Mouse (Mus musculus) myocyte (in vitro differentiated cells): ENCODE measurements around the gene Zfp618. TPM values are rescaled to one million over a fixed set of nuclear protein-coding genes. Genes with fewer than 3 reads are reported as not detected.

Experiments used
- H3K27me3 ChIP-seq: one replicate; pipeline ENCODE4 v1.6.1; 2011; ENCODE audit not compliant: control insufficient read depth, insufficient read depth, insufficient read length
- H3K36me3 ChIP-seq: one replicate; pipeline ENCODE4 v1.6.1; 2011; ENCODE audit not compliant: control insufficient read depth, insufficient read depth
- H3K4me2 ChIP-seq: one replicate; pipeline ENCODE4 v1.6.1; 2011; ENCODE audit warnings: low read depth, control low read depth
- H3K4me3 ChIP-seq: one replicate; pipeline ENCODE4 v1.5.1; 2011; ENCODE audit warnings: mild to moderate bottlenecking, control low read depth, moderate library complexity
- H3K79me2 ChIP-seq: one replicate; pipeline ENCODE4 v1.6.1; 2011; ENCODE audit not compliant: control insufficient read depth, insufficient read depth
- H3ac ChIP-seq: one replicate; pipeline ENCODE4 v1.6.1; 2011; ENCODE audit not compliant: control insufficient read depth, insufficient read length
- CEBPB ChIP-seq: IDR thresholded peaks from 2 replicates; pipeline ENCODE4 v1.6.1; 2011; ENCODE audit warnings: mild to moderate bottlenecking, moderate library complexity; ENCODE audit not compliant: poor library complexity, insufficient read depth, severe bottlenecking
- E2F4 ChIP-seq: IDR thresholded peaks from one replicate; pipeline ENCODE4 v1.6.1; 2011; ENCODE audit warnings: mild to moderate bottlenecking, control low read depth, moderate library complexity; ENCODE audit not compliant: insufficient read depth
- MAX ChIP-seq: IDR thresholded peaks from one replicate; pipeline ENCODE4 v1.6.1; 2011; ENCODE audit warnings: low read depth, mild to moderate bottlenecking, control low read depth
- MYOD1 ChIP-seq, 3 experiments: IDR thresholded peaks; one replicate each; pipeline ENCODE4 v1.6.1; 2011; ENCODE audit warnings: control low read depth in 2 of 3, low read depth in 2 of 3, mild to moderate bottlenecking in 2 of 3, moderate library complexity in 1 of 3; ENCODE audit not compliant: insufficient read length in 2 of 3, control insufficient read depth in 1 of 3
- MYOG ChIP-seq, 3 experiments: IDR thresholded peaks; one replicate each; pipeline ENCODE4 v1.6.1; 2011; ENCODE audit warnings: control low read depth in 2 of 3, low read depth in 2 of 3, mild to moderate bottlenecking in 2 of 3; ENCODE audit not compliant: insufficient read length in 2 of 3, control insufficient read depth in 1 of 3, insufficient read depth in 1 of 3
- POLR2A ChIP-seq: IDR thresholded peaks from one replicate; pipeline ENCODE4 v1.6.1; 2011; ENCODE audit warnings: low read depth, mild to moderate bottlenecking, control low read depth, moderate library complexity; ENCODE audit not compliant: insufficient read length
- POLR2AphosphoS2 ChIP-seq: IDR thresholded peaks from one replicate; pipeline ENCODE4 v1.6.1; 2011; ENCODE audit warnings: low read depth, control low read depth; ENCODE audit not compliant: insufficient read length
- REST ChIP-seq: IDR thresholded peaks from one replicate; pipeline ENCODE4 v1.6.1; 2011; ENCODE audit warnings: mild to moderate bottlenecking, control low read depth, moderate library complexity; ENCODE audit not compliant: insufficient read depth, insufficient read length
- SRF ChIP-seq: IDR thresholded peaks from one replicate; pipeline ENCODE4 v1.6.1; 2011; ENCODE audit warnings: low read depth; ENCODE audit not compliant: control insufficient read depth, insufficient read length
- TCF12 ChIP-seq: IDR thresholded peaks from one replicate; pipeline ENCODE4 v1.6.1; 2011; ENCODE audit warnings: mild to moderate bottlenecking, control low read depth; ENCODE audit not compliant: poor library complexity, insufficient read depth, severe bottlenecking
- TCF3 ChIP-seq: IDR thresholded peaks from one replicate; pipeline ENCODE4 v1.6.1; 2011; ENCODE audit warnings: low read depth, control low read depth; ENCODE audit not compliant: insufficient read length
- USF1 ChIP-seq: IDR thresholded peaks from one replicate; pipeline ENCODE4 v1.6.1; 2011; ENCODE audit warnings: low read depth, mild to moderate bottlenecking, control low read depth, moderate library complexity
- polyA plus RNA-seq: library from polyadenylated mRNA; unstranded; fragments of >200 nt; fragmentation: generic; extraction: Trizol; gene quantifications from one replicate; pipeline ENCODE4 v1.2.1, GENCODE M21; 2012; ENCODE audit warnings: missing spikeins

Zfp618 gene
- polyA plus RNA-seq, 1 experiment, result not detected

DNA sequence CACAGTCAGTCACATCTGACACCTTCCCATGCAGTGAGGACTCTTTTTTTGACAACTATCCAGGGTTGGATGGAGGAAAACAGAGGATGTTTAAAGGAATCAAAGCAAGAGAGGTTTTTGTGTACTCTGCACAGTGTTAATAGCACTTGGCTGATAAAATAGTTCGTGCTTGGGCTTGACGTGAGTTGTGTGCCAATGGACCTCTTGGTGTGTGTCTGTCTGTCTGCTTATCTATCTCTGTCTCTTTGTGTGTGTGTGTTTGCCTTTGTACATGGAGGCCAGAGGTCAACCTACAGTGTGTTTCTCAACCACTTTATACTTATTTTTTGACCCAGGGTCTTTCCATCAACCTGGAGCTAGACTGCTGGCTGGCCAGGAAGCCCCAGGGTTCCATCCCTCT is 27.8 kb downstream of the Zfp618 start:
- Histone ChIP-seq H3ac (no peak overlapping the region), H3K79me2 (no peaks in the 10 kb centered on the region)

GRCm38 (mm10) chr4:62997606-62998005 is 32.2 kb downstream of the Zfp618 start:
- Histone ChIP-seq H3K79me2 (no peaks in the 10 kb centered on the region), H3K36me3 (no peaks in the 10 kb centered on the region), H3ac (no peak overlapping the region), H3K4me2 (no peak overlapping the region), H3K4me3 (no peak overlapping the region), H3K27me3 (peaks cover 10% of the 10 kb centered on the region)
- TF ChIP-seq MAX, result no peak
- no peak for TF ChIP-seq MYOG (IDR thresholded peaks at IDR 0.05; ENCODE audit: control insufficient read depth in 1 of 3, insufficient read depth in 1 of 3, insufficient read length in 2 of 3, low read depth in 2 of 3)

More for the DNA sequence above, 27.8 kb downstream of the Zfp618 start:
- peaks cover 8% of the 10 kb centered on the region for H3K27me3 ChIP-seq
- H3K4me2 ChIP-seq, result no peak overlapping the region
- TF ChIP-seq MAX (no peak), MYOG (IDR thresholded peaks at IDR 0.05; ENCODE audit: control insufficient read depth in 1 of 3, insufficient read depth in 1 of 3, insufficient read length in 2 of 3, low read depth in 2 of 3) (no peak), POLR2A (no peak), SRF (no peak), POLR2AphosphoS2 (no peak), REST (no peak), TCF3 (no peak), MYOD1 (IDR thresholded peaks at IDR 0.05; ENCODE audit: control insufficient read depth in 1 of 3, insufficient read length in 2 of 3, low read depth in 2 of 3) (no peak), USF1 (no peak), E2F4 (no peak), CEBPB (no peak), TCF12 (no peak)
- no peaks in the 10 kb centered on the region for H3K36me3 ChIP-seq
- no peak overlapping the region for H3K4me3 ChIP-seq

GRCm38 (mm10) chr4:62998431-62998835 is 33.1 kb downstream of the Zfp618 start:
- Histone ChIP-seq H3K27me3 (peaks cover 10% of the 10 kb centered on the region), H3ac (no peak overlapping the region), H3K36me3 (no peaks in the 10 kb centered on the region), H3K4me2 (no peak overlapping the region), H3K4me3 (no peak overlapping the region), H3K79me2 (no peaks in the 10 kb centered on the region)
- no peak for TF ChIP-seq MYOG (IDR thresholded peaks at IDR 0.05; ENCODE audit: control insufficient read depth in 1 of 3, insufficient read depth in 1 of 3, insufficient read length in 2 of 3, low read depth in 2 of 3)
- no peak for TF ChIP-seq POLR2AphosphoS2
- no peak for TF ChIP-seq POLR2A
- no peak for TF ChIP-seq MYOD1 (IDR thresholded peaks at IDR 0.05; ENCODE audit: control insufficient read depth in 1 of 3, insufficient read length in 2 of 3, low read depth in 2 of 3)
- TF ChIP-seq USF1, result no peak
- no peak for TF ChIP-seq E2F4
- no peak for TF ChIP-seq TCF12
- TF ChIP-seq MAX, result no peak

GRCm38 (mm10) chr4:62998908-62999307 is 33.5 kb downstream of the Zfp618 start:
- no peak overlapping the region for H3ac ChIP-seq
- peaks cover 10% of the 10 kb centered on the region for H3K27me3 ChIP-seq
- no peaks in the 10 kb centered on the region for H3K36me3 ChIP-seq
- no peak overlapping the region for H3K4me3 ChIP-seq
- H3K4me2 ChIP-seq, result no peak overlapping the region
- H3K79me2 ChIP-seq, result no peaks in the 10 kb centered on the region
- no peak for TF ChIP-seq TCF3
- TF ChIP-seq E2F4, result no peak
- TF ChIP-seq MYOD1 (IDR thresholded peaks at IDR 0.05; ENCODE audit: control insufficient read depth in 1 of 3, insufficient read length in 2 of 3, low read depth in 2 of 3), result no peak

- TF ChIP-seq CEBPB (no peak), MAX (no peak)
- Histone ChIP-seq H3K4me3 (no peak overlapping the region), H3K27me3 (peaks cover 10% of the 10 kb centered on the region), H3K79me2 (no peaks in the 10 kb centered on the region), H3K4me2 (no peak overlapping the region), H3K36me3 (no peaks in the 10 kb centered on the region), H3ac (no peak overlapping the region)
Measured at GRCm38 (mm10) chr4:62999321-62999720, 33.9 kb downstream of the Zfp618 start.

DNA sequence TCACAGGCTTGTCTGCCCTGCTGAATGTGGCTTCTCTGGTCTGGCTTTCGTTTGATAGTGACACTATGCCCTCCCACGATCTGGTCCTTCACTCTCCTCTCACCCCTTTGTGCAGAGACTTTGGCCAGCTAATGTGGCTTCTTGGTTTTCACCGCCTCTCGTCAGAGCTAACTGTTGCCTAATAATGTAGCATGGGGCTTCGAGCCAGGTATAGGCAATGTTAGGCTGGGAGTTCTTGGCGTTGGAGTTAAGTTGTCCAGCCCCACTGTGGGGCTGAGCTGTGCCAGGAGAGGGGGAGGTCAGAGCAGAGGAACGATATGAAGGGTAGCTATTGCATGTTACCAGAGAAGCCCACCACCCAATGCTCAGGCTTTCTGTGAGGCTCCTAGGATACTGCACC is 34.5 kb downstream of the Zfp618 start:
- no peaks in the 10 kb centered on the region for H3K36me3 ChIP-seq
- H3K27me3 ChIP-seq, result peaks cover 10% of the 10 kb centered on the region
- H3K4me3 ChIP-seq, result no peak overlapping the region
- no peak for TF ChIP-seq POLR2A
- TF ChIP-seq TCF12, result no peak
- TF ChIP-seq POLR2AphosphoS2, result no peak
- no peak for TF ChIP-seq SRF
- no peak overlapping the region for H3ac ChIP-seq
- H3K4me2 ChIP-seq, result no peak overlapping the region
- no peaks in the 10 kb centered on the region for H3K79me2 ChIP-seq
